Mouse (Mus musculus) liver, embryonic 12.5 days (tissue): Measurements from ENCODE around the gene Gipr. TPM values are rescaled to one million over a fixed set of nuclear protein-coding genes. Genes with fewer than 3 reads are reported as not detected.

Experiments
- ATAC-seq: fragments of 200-750 bp; cut with Nextera tagmentation; 2 replicates; pipeline ENCODE4 v1.8.0; 2017; ENCODE audit warnings: moderate number of reproducible peaks, mild to moderate bottlenecking, moderate library complexity
- H3K27ac ChIP-seq: fragments of 300-500 bp; sonication (generic); 2 replicates; pipeline ENCODE4 v1.5.1; 2016; ENCODE audit warnings: mild to moderate bottlenecking
- H3K27me3 ChIP-seq: fragments of 300-500 bp; sonication (generic); replicated peaks from 2 replicates; pipeline ENCODE4 v1.6.1; 2016; ENCODE audit warnings: mild to moderate bottlenecking, moderate library complexity
- H3K36me3 ChIP-seq: fragments of 300-500 bp; sonication (generic); 2 replicates; pipeline ENCODE4 v1.6.1; 2016; ENCODE audit warnings: mild to moderate bottlenecking, moderate library complexity
- H3K4me1 ChIP-seq: fragments of 300-500 bp; sonication (generic); 2 replicates; pipeline ENCODE4 v1.6.1; 2016
- H3K4me2 ChIP-seq: fragments of 300-500 bp; sonication (generic); 2 replicates; pipeline ENCODE4 v1.6.1; 2016; ENCODE audit warnings: mild to moderate bottlenecking, moderate library complexity
- H3K4me3 ChIP-seq: fragments of 300-500 bp; sonication (generic); 2 replicates; pipeline ENCODE4 v1.5.1; 2016; ENCODE audit warnings: mild to moderate bottlenecking, moderate library complexity
- H3K9ac ChIP-seq: fragments of 300-500 bp; sonication (generic); 2 replicates; pipeline ENCODE4 v1.6.1; 2016; ENCODE audit warnings: mild to moderate bottlenecking, moderate library complexity
- H3K9me3 ChIP-seq: fragments of 300-500 bp; sonication (generic); replicated peaks from 2 replicates; pipeline ENCODE4 v1.6.1; 2016; ENCODE audit warnings: mild to moderate bottlenecking, moderate library complexity
- WGBS: fragments of 180-500 bp; shearing (Covaris S2); methylation state at CpG from one replicate; pipeline ENCODE4 v1.1.7; 2016; ENCODE audit not compliant: insufficient replicate concordance; 5-methylcytosine and 5-hydroxymethylcytosine counted together
- polyA plus RNA-seq: library from polyadenylated mRNA; unstranded; fragments of >200 nt; fragmentation: Nextera tagmentation; extraction: Ambion mirVana; gene quantifications from 2 replicates; pipeline ENCODE4 v1.2.1, GENCODE M21; 2016

The Gipr gene
- polyA plus RNA-seq, 1 experiment from 2014 or later, result 0.18 TPM

DNA sequence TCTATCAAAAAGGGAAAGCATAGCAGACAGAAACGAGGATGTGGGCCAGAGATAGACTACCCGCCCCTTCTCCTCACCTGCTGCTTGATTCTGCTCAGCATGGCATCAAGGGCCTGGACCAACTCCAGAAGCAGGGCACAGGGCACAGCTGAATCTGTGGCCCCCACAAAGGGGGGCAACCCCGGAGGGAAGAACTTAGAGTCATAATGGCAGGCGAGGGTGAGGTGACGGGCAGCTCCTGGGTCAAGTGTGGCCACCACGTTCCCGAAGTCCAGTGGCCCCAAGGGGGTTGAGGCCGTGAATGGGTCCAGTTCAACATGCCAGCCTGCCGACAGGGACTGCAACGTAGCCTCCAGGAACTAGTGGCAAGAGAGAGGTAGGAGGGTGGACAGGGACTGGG, 19.1 kb downstream of the Gipr start:
- Histone ChIP-seq H3K4me1 (peaks cover 29% of the 10 kb centered on the region), H3K36me3 (peaks cover 14% of the 10 kb centered on the region), H3K27me3 (peaks cover 12% of the 10 kb centered on the region; the same call in 1 of the 2 replicates), H3K4me3 (no peak overlapping the region), H3K4me2 (no peak overlapping the region), H3K9me3 (no peaks in the 10 kb centered on the region), H3K27ac (no peak overlapping the region), H3K9ac (no peak overlapping the region)
- no peak for ATAC-seq
- WGBS, result 71% methylated on average over 10 of the region's 10 CpGs

- Histone ChIP-seq H3K36me3 (peaks cover 71% of the 10 kb centered on the region), H3K27me3 (no peaks in the 10 kb centered on the region), H3K27ac (no peak overlapping the region), H3K4me2 (no peak overlapping the region), H3K9me3 (no peaks in the 10 kb centered on the region), H3K9ac (no peak overlapping the region), H3K4me3 (no peak overlapping the region), H3K4me1 (no peaks in the 10 kb centered on the region)
- WGBS, result 53% methylated on average over 5 of the region's 5 CpGs
- no peak for ATAC-seq
Measured at GRCm38 (mm10) chr7:19137380-19137779, 28.5 kb downstream of the Gipr start.

DNA sequence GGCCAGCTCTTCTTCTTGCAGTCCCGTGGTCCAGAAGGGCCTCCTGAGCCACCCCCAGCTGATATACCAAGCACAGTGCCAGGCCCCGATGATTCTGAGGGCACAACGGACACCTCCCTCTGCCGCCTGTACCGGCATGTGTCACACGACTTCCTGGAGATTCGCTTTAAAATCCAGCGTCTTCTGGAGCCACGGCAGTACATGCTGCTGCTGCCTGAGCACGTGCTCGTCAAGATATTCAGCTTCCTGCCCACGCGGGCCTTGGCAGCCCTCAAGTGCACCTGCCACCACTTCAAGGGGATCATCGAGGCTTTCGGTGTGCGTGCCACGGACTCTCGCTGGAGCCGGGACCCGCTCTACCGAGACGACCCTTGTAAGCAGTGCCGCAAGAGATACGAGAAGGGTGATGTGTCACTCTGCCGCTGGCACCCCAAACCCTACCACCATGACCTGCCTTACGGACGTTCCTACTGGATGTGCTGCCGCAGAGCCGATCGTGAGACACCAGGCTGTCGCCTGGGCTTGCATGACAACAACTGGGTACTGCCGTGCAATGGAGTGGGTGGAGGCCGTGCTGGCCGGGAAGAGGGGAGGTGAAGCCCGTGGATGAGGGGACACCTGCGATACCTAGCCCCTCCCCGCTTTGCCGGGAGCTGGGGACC, 29.1 kb downstream of the Gipr start:
- peaks cover 71% of the 10 kb centered on the region for H3K36me3 ChIP-seq
- no peak overlapping the region for H3K27ac ChIP-seq
- H3K27me3 ChIP-seq, result no peaks in the 10 kb centered on the region
- H3K9ac ChIP-seq, result no peak overlapping the region
- no peak overlapping the region for H3K4me2 ChIP-seq
- peak; percentile 36; the same call in 1 of the 2 replicates for ATAC-seq
- no peak overlapping the region for H3K4me3 ChIP-seq
- peaks cover 3% of the 10 kb centered on the region for H3K4me1 ChIP-seq
- H3K9me3 ChIP-seq, result no peaks in the 10 kb centered on the region
- WGBS, result 89% methylated on average over 38 of the region's 38 CpGs

DNA sequence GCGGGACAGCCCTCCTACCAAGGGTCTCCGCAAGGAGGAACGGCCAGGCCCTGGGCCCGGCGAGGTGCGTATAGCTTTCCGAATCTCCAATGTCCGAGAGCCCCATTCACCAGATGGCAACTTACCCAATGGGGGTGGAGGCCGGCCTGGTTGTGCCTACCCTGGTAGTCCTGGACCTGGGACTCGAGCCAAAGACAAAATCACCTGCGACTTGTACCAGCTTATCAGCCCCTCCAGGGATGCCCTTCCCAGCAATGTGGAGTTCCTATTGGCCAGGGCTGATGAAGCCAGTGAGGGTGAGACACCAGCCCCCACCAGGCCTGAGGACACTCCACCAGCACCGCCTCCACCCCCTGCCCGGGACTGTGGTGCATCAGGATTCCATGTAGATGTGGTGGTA, 29.8 kb downstream of the Gipr start:
- Histone ChIP-seq H3K4me3 (no peak overlapping the region), H3K36me3 (peaks cover 71% of the 10 kb centered on the region), H3K27me3 (no peaks in the 10 kb centered on the region), H3K27ac (no peak overlapping the region), H3K4me2 (no peak overlapping the region), H3K4me1 (peaks cover 8% of the 10 kb centered on the region), H3K9ac (no peak overlapping the region), H3K9me3 (no peaks in the 10 kb centered on the region)
- WGBS, result 86% methylated on average over 13 of the region's 13 CpGs
- no peak for ATAC-seq

DNA sequence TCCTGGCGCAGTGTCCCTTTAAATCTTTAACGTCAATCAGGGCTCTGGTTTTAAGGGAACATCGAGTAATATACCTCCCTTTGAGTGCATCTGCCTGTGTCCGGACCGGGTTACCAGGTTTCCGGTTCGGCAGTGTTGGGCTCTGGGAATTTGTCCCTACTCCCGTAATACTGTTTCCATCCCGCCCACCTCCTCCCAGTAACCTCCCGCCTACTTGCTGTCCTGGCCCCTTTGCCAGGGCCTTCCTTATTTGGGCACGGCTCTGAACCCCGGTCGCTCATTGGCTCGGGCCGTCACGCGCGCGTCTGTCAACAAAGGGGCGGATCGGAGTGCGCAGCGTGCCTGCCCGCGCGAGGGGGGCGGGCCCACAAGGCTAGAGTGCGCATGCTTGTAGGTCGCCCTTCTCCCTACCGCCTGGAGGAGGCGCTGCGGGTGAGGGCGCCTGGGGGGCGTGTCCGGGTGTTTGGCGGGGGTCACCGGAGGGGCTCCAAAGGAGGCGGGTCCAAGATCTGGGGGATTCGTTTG, 34.5 kb downstream of the Gipr start:
- H3K4me1 ChIP-seq, result peaks cover 21% of the 10 kb centered on the region
- H3K4me2 ChIP-seq, result peak overlapping the region; percentile 73
- no peaks in the 10 kb centered on the region for H3K27me3 ChIP-seq
- H3K27ac ChIP-seq, result peak overlapping the region; percentile 55
- H3K4me3 ChIP-seq, result peak overlapping the region; percentile 47
- WGBS, result under 1% methylated on average over 39 of the region's 39 CpGs
- H3K9ac ChIP-seq, result peak overlapping the region; percentile 33; the same call in 1 of the 2 replicates
- peak; percentile 97 for ATAC-seq
- no peaks in the 10 kb centered on the region for H3K9me3 ChIP-seq
- H3K36me3 ChIP-seq, result peaks cover 46% of the 10 kb centered on the region

DNA sequence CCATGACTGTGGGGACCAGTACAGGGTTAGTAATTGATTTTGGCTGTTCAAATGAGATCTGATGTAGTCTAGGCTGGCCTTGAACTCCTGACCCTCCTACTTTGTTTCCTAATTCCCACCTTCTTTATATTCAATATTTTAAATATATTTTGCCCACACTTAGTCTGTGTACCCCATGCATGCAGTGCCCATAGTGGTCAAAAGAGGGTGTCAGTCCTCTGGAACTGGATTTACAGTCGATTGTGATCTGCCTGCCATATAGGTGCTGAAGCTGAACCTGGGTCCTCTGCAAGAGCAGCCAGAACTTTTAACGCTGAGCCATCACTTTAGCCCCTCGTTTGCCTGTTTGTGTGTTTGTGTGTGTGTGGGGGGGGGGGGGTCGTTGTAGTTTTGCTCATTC, 35.3 kb downstream of the Gipr start:
- Histone ChIP-seq H3K27ac (peak overlapping the region; percentile 42), H3K4me2 (peak overlapping the region; percentile 73), H3K4me1 (peaks cover 21% of the 10 kb centered on the region), H3K4me3 (no peak overlapping the region), H3K9me3 (no peaks in the 10 kb centered on the region), H3K36me3 (peaks cover 44% of the 10 kb centered on the region), H3K9ac (peak overlapping the region; percentile 33; the same call in 1 of the 2 replicates), H3K27me3 (no peaks in the 10 kb centered on the region)
- WGBS, result 30% methylated on average over 4 of the region's 4 CpGs
- ATAC-seq, result no peak

DNA sequence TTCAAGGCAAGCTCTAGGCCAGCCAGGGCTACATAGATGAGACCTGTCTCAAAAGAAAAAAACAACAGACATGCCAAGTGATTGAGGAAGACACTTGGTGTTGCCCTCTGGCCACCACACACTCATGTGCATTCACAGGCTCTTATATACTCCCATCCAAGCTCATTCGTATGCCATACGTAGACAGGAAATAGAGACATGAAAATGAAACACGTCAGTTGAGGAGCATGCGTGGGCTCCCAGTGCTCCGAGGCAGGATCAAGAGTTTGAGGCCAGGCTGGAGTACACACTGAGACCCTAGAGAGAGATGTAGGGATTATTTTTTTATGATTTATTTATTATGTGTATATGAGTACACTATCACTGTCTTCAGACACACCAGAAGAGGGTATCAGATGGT, 36.5 kb downstream of the Gipr start:
- WGBS, result 89% methylated on average over 5 of the region's 5 CpGs
- Histone ChIP-seq H3K4me3 (no peak overlapping the region), H3K4me2 (no peak overlapping the region), H3K27me3 (no peaks in the 10 kb centered on the region), H3K9me3 (no peaks in the 10 kb centered on the region), H3K27ac (no peak overlapping the region), H3K4me1 (peaks cover 21% of the 10 kb centered on the region), H3K9ac (no peak overlapping the region), H3K36me3 (peaks cover 32% of the 10 kb centered on the region)
- ATAC-seq, result no peak

GRCm38 (mm10) chr7:19127744-19128143, 38.2 kb downstream of the Gipr start:
- Histone ChIP-seq H3K36me3 (peaks cover 26% of the 10 kb centered on the region), H3K4me2 (no peak overlapping the region), H3K4me3 (no peak overlapping the region), H3K27ac (no peak overlapping the region), H3K9ac (no peak overlapping the region), H3K9me3 (no peaks in the 10 kb centered on the region), H3K27me3 (no peaks in the 10 kb centered on the region), H3K4me1 (peaks cover 21% of the 10 kb centered on the region)
- 84% methylated on average over 5 of the region's 5 CpGs for WGBS
- ATAC-seq, result no peak

GRCm38 (mm10) chr7:19124713-19125112, 41.2 kb downstream of the Gipr start:
- no peak overlapping the region for H3K9ac ChIP-seq
- no peak for ATAC-seq
- H3K27ac ChIP-seq, result no peak overlapping the region
- H3K9me3 ChIP-seq, result no peaks in the 10 kb centered on the region
- H3K4me3 ChIP-seq, result no peak overlapping the region
- H3K4me2 ChIP-seq, result no peak overlapping the region
- H3K4me1 ChIP-seq, result peaks cover 20% of the 10 kb centered on the region
- peaks cover 26% of the 10 kb centered on the region for H3K36me3 ChIP-seq
- WGBS, result 80% methylated on average over 6 of the region's 6 CpGs
- no peaks in the 10 kb centered on the region for H3K27me3 ChIP-seq

GRCm38 (mm10) chr7:19121686-19122085, 44.2 kb downstream of the Gipr start:
- Histone ChIP-seq H3K9me3 (peaks cover 8% of the 10 kb centered on the region), H3K4me2 (0 out of 2 replicates have a peak overlapping the region, but pooled peaks have one; percentile 95), H3K36me3 (peaks cover 6% of the 10 kb centered on the region; the same call in 1 of the 2 replicates), H3K4me1 (peaks cover 29% of the 10 kb centered on the region), H3K27me3 (peaks cover 15% of the 10 kb centered on the region), H3K9ac (no peak overlapping the region), H3K27ac (no peak overlapping the region), H3K4me3 (no peak overlapping the region)
- no peak for ATAC-seq
- WGBS, result 76% methylated on average over 4 of the region's 4 CpGs

- no peaks in the 10 kb centered on the region for H3K36me3 ChIP-seq
- peak within 1 kb of the TSS; percentile 88 for H3K4me3 ChIP-seq
- peak within 1 kb of the TSS; percentile 90 for H3K9ac ChIP-seq
- ATAC-seq, result peak; percentile 94
- peaks cover 15% of the 10 kb centered on the region for H3K27me3 ChIP-seq
- WGBS, result 1% methylated on average over 34 of the region's 34 CpGs
- H3K27ac ChIP-seq, result peak within 1 kb of the TSS; percentile 70
- H3K4me1 ChIP-seq, result peaks cover 29% of the 10 kb centered on the region
- H3K4me2 ChIP-seq, result peak within 1 kb of the TSS; percentile 95
- H3K9me3 ChIP-seq, result peaks cover 8% of the 10 kb centered on the region
Measured at GRCm38 (mm10) chr7:19119631-19120429, 46.1 kb downstream of the Gipr start, which contains the start of gene Fbxo46. Gene Fbxo46, plus strand, starts transcription at chr7:19119859.

GRCm38 (mm10) chr7:19119083-19119482, 46.8 kb downstream of the Gipr start:
- Histone ChIP-seq H3K9ac (no peak overlapping the region), H3K27ac (no peak overlapping the region), H3K4me2 (peak overlapping the region; percentile 95), H3K36me3 (no peaks in the 10 kb centered on the region), H3K4me3 (no peak overlapping the region), H3K4me1 (peaks cover 29% of the 10 kb centered on the region), H3K27me3 (peaks cover 15% of the 10 kb centered on the region), H3K9me3 (peaks cover 8% of the 10 kb centered on the region)
- 88% methylated on average over 8 of the region's 8 CpGs for WGBS
- peak; percentile 4; the same call in 1 of the 2 replicates for ATAC-seq
